Mouse (Mus musculus): ENCODE results near the gene Rbmx2.
A peak's percentile ranks its signal among the peaks of the same experiment; 100 is the strongest.

The Rbmx2 gene

GRCm38 (mm10) chrX:48694864-48695371, at the start of gene Rbmx2:
Rbmx2 (plus strand) TSS chrX:48695004.
- DNase-seq (ENCODE audit: low read depth, low spot score): peak; percentile 94

DNA sequence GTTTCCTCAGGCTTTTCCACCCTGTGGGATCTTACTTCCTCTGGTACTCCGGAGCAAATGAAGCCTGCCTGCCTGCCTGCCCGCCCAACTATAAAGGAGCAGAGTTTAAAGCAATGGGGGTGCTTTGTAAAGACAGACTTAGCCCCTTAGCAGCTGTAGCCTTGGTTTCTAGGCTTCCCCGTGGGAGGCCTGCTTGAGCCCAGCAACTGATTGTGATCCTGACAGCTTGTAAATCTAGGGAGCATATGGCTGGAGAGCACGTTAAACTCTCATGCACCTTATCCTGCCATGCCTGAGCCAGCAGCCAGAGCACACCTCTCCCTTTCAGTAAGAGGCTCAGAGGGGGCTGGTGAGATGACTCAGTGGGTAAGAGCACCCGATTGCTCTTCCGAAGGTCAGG, 28.0 kb upstream of the Rbmx2 start:
- no peak for DNase-seq (ENCODE audit: low read depth, low spot score)

GRCm38 (mm10) chrX:48669588-48669987, 25.2 kb upstream of the Rbmx2 start:
- DNase-seq (ENCODE audit: low read depth, low spot score): no peak

DNA sequence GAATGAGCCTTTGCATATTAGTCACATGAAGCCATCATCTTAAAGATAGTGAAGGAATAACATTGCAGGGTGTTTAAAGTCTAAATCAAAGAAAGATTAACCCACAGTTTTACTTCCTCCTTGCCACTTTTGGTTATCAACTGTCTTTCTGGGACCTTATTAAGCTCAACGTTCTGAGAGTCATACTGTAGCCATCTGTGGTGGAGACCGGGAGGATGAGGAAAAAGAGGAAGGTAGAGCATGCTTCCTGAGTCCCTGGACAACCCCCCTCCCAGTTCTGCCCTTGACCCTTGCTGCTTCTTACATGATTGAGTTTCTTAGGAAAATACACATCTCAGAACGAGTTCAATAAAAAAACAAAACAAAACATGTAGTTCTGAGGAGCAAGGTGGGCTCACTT, 23.1 kb upstream of the Rbmx2 start:
- DNase-seq (ENCODE audit: low read depth, low spot score): no peak

- no peak for DNase-seq (ENCODE audit: low read depth, low spot score)
Observed at GRCm38 (mm10) chrX:48674171-48674570, 20.6 kb upstream of the Rbmx2 start, which contains the start of gene Gpr119. Gpr119 (minus strand) TSS chrX:48674478.

DNA sequence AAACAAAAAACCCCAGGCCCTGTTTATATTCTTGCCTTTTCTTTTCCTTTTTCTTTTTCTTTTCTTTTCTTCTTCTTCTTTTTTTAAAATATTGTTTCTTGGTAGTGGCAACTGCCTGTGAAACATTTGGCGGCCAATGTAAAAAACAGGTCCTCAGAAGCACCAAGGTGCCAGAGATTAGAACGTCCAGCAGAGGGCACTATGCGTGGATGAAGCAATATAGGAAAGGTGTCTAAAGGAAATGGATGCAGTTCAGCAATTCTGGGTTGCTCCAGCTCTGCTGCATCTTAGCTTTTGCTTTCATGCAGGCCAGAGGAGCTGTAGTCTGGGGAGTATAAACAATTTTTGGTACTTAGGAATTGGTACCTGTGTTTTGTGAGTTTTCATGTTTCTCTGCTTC, 11.4 kb upstream of the Rbmx2 start:
- peak; percentile 44 for DNase-seq (ENCODE audit: low read depth, low spot score)

DNA sequence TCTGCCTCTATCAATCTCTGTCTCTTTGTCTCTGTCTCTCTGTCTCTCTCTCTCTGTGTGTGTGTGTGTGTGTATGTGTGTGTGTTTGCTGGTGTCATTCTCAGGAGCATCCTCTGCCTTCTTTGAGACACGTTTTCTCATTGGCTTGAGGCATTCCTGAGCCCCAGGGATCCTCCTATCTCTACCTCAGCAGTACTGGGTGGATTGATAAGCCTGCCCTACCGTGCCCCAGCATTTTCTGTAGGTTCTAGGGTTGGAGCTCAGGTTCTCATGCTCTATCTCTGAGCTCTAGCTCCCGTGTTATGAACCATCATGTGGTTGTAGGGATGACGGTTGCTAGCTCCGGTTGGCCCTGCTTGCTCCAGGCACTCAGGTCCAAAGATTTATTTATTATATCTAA, 10.9 kb upstream of the Rbmx2 start:
- no peak for DNase-seq (ENCODE audit: low read depth, low spot score)

GRCm38 (mm10) chrX:48694460-48694859, 344 bp upstream of the Rbmx2 start:
- DNase-seq (ENCODE audit: low read depth, low spot score): no peak

DNA sequence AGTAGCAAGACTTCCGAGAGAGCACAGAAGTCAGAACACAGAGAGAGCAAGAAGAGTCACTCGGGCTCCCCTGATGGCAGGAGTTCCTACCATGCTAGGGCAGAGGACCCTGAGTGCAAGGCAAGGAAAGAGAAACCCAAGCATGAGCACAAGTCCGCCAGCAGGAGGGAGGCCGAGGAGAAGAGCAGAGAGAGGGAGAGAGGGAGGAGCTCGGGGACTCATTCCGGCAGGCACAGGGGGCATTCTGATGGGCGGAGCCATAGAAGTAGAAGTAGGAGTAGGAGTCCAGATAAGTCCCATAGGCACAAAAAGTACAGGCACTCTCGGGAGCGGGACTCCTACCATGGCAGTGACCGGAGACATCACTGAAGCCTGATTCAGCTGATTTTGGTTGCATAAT, 14.9 kb downstream of the Rbmx2 start:
- DNase-seq (ENCODE audit: low read depth, low spot score): no peak

DNA sequence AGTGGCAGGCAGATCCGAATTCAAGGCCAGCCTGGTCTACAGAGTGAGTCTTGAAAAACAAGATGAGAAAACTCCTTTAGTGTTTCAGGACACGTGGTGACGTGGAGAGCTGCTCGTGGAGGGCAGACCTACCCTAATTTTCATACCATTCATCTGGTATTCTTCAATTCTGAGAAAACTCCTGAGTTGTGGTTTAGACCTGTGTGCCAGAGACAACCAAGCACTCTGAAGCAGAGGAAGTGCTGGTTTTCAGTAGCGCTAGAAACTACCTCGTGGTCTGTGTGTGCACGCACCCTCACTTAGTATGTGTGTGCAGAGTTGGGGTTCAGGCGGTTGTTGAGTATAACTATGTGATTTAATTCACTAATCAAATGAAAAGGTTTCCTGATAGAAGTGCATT, 18.0 kb downstream of the Rbmx2 start:
- peak; percentile 36 for DNase-seq (ENCODE audit: low read depth, low spot score)

- DNase-seq (ENCODE audit: low read depth, low spot score): no peak
Observed at GRCm38 (mm10) chrX:48754710-48755283, 60.0 kb downstream of the Rbmx2 start.
